Mouse (Mus musculus) cerebellum, adult 11-12 months (tissue): ENCODE measurements at regions not wholly inside any gene's neighbourhood (a gene's known extent, or its start where the extent isn't known, plus 50 kb on each side); places are given as distances from the start of the nearest gene placed in this dataset.

ENCODE experiments used
- DNase-seq: peaks from one replicate; pipeline ENCODE4 v3.0.0; 2022

DNA sequence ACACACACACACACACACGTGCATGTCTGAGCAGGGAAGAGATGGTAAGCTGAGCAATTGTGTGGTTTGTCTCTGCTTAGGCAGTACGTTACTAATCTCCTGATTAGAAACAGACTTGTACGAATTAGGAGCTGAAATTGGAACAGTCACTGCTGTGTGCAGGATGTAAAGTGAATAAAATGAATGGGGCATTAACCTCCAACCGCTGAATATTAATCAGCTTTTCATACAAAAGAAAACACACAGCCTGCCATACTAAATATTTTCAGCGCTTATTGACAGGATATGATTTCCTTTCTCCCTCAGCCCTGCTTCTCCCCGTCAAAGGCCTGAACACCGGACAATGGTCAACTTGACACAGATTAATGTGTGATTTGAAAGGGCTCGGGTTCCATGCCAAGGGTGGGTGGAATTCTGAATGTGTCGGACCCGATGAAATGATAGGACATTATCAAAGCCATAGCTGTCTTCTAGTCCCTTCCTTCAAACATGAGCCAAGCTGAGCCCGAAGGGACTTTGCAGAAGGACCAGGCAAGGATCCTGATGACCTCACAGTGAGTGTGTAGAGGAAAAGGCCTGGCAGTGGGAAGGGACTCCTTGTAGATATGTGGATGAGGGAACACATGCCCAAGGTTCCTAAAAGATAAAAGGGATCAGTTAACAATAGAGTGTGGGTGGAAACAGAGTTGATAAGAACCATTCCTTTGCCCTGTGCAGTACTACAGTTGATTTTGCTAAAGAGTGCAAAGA lies 124.4 kb upstream of the Sox9 start:
- DNase-seq, result no peak

DNA sequence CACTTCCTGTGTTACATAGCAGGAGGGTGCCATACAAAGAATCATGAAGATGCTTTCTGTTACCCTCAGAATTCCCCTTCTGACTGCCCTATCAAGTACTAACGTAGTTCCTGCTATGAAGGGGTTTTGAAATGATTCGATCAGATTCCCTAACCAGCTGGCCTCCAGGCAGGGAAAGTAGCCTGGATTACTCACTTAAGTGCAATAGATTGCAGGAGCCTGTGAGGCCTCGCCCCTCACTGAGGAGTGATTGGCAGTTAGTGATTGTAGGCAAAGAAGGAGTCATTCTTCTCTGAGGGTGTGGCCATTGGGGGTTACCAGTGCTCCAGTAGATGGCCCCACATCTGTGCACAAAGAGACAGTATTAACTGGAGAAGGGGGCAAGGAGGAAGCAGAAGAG lies 122.1 kb upstream of the Sox9 start:
- no peak for DNase-seq

- no peak for DNase-seq
Observed at GRCm38 (mm10) chr11:112661426-112661825, 120.6 kb upstream of the Sox9 start.

GRCm38 (mm10) chr11:112667311-112667710 lies 114.7 kb upstream of the Sox9 start:
- no peak for DNase-seq

DNA sequence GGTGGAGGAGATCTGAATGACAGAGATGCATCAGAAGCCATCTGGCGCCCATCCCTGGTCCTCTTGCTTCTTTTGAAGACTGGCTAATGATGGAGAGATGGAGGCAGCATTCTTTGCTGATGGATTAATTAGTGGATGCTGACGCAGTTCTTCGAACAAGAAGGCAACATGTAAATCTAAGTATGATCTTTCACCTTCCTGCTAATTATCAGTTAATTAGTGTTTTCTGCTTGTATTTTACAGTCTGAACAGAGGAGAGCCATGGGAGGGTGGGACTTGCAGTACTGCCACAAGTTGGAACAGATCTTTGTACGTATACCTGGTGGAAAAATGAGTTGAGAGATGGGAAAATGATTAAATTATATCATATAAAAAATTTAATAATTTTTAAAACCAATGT lies 109.9 kb upstream of the Sox9 start:
- DNase-seq, result no peak

DNA sequence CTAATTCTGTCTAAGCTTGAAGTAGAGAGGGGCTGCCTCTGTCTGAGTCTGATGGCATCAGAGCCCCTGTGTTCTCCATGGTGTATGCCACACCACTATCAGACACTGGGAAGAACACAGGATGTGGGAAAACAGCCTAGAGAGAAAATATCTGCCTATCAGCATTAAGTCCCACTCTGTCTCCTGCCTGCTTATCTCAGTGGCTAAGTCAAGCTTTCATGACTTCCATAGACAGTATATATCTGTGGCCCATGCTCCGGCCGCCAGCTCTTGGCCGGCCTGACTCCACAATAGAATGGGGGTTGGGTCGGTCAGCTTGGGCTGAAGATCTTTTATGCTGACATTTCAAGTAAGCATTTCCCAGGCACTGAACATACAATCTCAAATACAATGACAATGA lies 92.0 kb upstream of the Sox9 start:
- no peak for DNase-seq

DNA sequence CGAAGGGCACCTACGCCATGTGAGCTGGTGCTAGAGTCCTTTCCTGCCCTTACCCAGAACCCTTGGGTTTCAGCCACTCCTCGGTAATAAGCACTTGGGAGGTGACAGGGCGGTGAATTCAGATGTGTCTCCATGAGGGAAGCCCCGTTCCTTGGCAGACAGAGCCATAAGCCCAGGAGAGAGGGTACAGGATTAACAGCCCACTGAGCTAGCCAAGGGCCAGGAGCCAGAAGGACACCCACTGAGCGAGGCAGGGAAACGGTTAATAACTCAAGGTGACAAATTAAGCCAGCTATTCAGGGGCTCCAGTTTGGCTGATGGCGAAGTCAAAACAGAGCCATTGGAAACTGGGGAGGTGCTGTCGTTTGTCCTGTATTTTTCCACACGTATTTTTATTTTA lies 75.9 kb upstream of the Sox9 start:
- DNase-seq, result no peak

GRCm38 (mm10) chr11:112708119-112708730 lies 73.8 kb upstream of the Sox9 start:
- no peak for DNase-seq

- no peak for DNase-seq
Observed at GRCm38 (mm10) chr11:112711656-112712055, 70.4 kb upstream of the Sox9 start.

DNA sequence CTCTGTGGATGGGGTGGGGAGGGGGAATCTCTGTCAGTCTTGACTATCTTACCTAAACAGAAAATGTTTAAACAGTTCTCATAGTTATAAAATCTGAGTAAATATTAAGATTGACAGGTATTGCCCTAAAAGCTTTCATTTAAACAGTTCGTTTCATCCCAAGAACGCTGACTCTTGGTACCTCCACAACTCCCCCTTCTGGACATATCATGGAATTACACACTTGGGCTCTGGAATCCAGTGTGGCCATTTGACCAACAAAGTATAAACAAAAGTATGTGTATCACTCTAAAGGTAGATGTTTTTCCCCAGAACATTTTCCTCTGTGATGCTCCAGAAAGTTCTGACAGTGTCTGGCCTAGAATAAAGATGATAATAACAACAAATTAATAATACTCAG lies 63.5 kb upstream of the Sox9 start:
- DNase-seq, result no peak

- DNase-seq, result no peak
Observed at GRCm38 (mm10) chr11:112720652-112721051, 61.4 kb upstream of the Sox9 start.

- DNase-seq, result no peak
Observed at GRCm38 (mm10) chr11:112722936-112723335, 59.1 kb upstream of the Sox9 start.

DNA sequence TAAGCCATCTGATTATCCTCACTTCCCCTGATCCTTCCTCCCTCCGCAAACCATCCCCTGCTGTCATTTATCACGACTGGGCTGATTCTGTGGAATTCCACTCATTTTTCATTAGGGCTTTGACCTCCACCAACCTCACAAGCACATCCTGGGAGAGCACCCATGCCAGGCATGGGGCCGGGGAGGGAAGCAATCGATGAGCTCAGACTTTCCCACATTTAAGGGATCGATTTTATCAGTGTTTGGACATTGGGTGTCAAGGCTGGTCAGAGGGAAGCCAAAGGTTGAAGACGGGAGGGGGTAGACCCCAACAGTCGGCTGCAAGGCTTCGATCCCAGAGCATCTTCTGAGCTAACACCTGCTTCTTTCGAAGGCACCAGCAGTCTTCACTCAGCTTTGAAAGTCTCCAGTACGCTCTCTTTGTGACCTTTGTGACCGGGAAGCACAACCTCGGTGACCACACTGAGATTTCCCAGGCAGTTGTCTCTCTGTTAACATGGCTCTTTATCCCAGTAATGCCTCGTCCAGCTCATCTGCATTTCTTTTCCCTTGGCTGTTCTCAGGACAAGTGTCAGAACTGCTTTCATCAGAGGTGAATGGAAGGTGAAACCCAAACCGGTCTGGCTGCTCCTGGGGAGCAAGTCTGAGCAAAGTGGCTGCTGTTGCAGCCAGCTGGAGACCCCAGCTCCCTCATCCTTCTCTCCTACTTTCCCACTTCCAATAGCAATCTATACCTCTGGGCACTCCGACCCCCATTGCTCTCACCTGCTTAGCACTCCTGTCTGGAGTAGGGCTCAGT lies 53.7 kb upstream of the Sox9 start:
- DNase-seq, result no peak
